Mouse (Mus musculus): ENCODE results near the gene Defa22. TPM values are rescaled to one million over a fixed set of nuclear protein-coding genes. Genes with fewer than 3 reads are reported as not detected.

Defa22 gene
- not detected in 2 replicates for polyA plus RNA-seq (2015; fragmentation: Nextera tagmentation; extraction: Ambion mirVana)

GRCm38 (mm10) chr8:21161977-21162376 is at the start of gene Defa22:
Gene Defa22, plus strand, starts transcription at chr8:21162277.

GRCm38 (mm10) chr8:21134342-21134741 is 27.7 kb upstream of the Defa22 start, which contains the start of gene Defa30:
Gene Defa30, plus strand, starts transcription at chr8:21134642.

GRCm38 (mm10) chr8:21191314-21191713 is 29.2 kb downstream of the Defa22 start, which contains the start of gene Defa31:
Gene Defa31, plus strand, starts transcription at chr8:21191614.

GRCm38 (mm10) chr8:21201261-21201660 is 39.2 kb downstream of the Defa22 start, which contains the start of gene Gm15293:
Gene Gm15293, plus strand, starts transcription at chr8:21201561.

Other genes with a start within 250 kb of the Defa22 start
- gene Gm6040, start 240.2 kb upstream of the Defa22 start, polyA plus RNA-seq (2015; fragmentation: Nextera tagmentation; extraction: Ambion mirVana), result not detected in 2 replicates
- not detected in 2 replicates for gene AY761185, start 217.6 kb upstream of the Defa22 start, polyA plus RNA-seq (2015; fragmentation: Nextera tagmentation; extraction: Ambion mirVana)
- not detected in 2 replicates for gene Defa21, start 136.7 kb upstream of the Defa22 start, polyA plus RNA-seq (2015; fragmentation: Nextera tagmentation; extraction: Ambion mirVana)
- gene Defa23, start 107.2 kb upstream of the Defa22 start, polyA plus RNA-seq (2015; fragmentation: Nextera tagmentation; extraction: Ambion mirVana), result not detected in 2 replicates
- gene Defa35, start 97.2 kb upstream of the Defa22 start, polyA plus RNA-seq (2015; fragmentation: Nextera tagmentation; extraction: Ambion mirVana), result not detected in 2 replicates
- gene Defa25, start 77.8 kb upstream of the Defa22 start, polyA plus RNA-seq (2015; fragmentation: Nextera tagmentation; extraction: Ambion mirVana), result not detected in 2 replicates
- gene Gm14851, start 66.2 kb upstream of the Defa22 start, polyA plus RNA-seq (2015; fragmentation: Nextera tagmentation; extraction: Ambion mirVana), result not detected in 2 replicates
- not detected in 2 replicates for gene Defa30, start 27.6 kb upstream of the Defa22 start, polyA plus RNA-seq (2015; fragmentation: Nextera tagmentation; extraction: Ambion mirVana)
- gene Defa31, start 29.3 kb downstream of the Defa22 start, polyA plus RNA-seq (2015; fragmentation: Nextera tagmentation; extraction: Ambion mirVana), result not detected in 2 replicates
- gene Gm15293, start 39.3 kb downstream of the Defa22 start, polyA plus RNA-seq (2015; fragmentation: Nextera tagmentation; extraction: Ambion mirVana), result not detected in 2 replicates
- gene Gm15292, start 87.5 kb downstream of the Defa22 start, polyA plus RNA-seq (2015; fragmentation: Nextera tagmentation; extraction: Ambion mirVana), result not detected in 2 replicates
- not detected in 2 replicates for gene Defa27, start 153.3 kb downstream of the Defa22 start, polyA plus RNA-seq (2015; fragmentation: Nextera tagmentation; extraction: Ambion mirVana)
- gene Defa29, start 164.7 kb downstream of the Defa22 start, polyA plus RNA-seq (2015; fragmentation: Nextera tagmentation; extraction: Ambion mirVana), result not detected in 2 replicates
- gene Defa2, start 216.2 kb downstream of the Defa22 start, polyA plus RNA-seq (2015; fragmentation: Nextera tagmentation; extraction: Ambion mirVana), result not detected in 2 replicates
- not detected in 2 replicates for gene Defa33, start 229.5 kb downstream of the Defa22 start, polyA plus RNA-seq (2015; fragmentation: Nextera tagmentation; extraction: Ambion mirVana)

All from urinary bladder, postnatal 0 days (tissue).